Mouse (Mus musculus) forebrain, postnatal 0 days (tissue): ENCODE measurements at regions not wholly inside any gene's neighbourhood (a gene's known extent, or its start where the extent isn't known, plus 50 kb on each side); places are given as distances from the start of the nearest gene placed in this dataset.
A peak's percentile ranks its signal among the peaks of the same experiment; 100 is the strongest.

Source experiments
- ATAC-seq: fragments of 200-750 bp; cut with Nextera tagmentation; 2 replicates; pipeline ENCODE4 v1.8.0; 2017; ENCODE audit warnings: mild to moderate bottlenecking, moderate library complexity
- DNase-seq: peaks from one replicate; pipeline ENCODE4 v3.0.0-alpha.2; 2015
- H3K27ac ChIP-seq: fragments of 300-500 bp; sonication (generic); 2 replicates; pipeline ENCODE4 v1.5.1; 2014; ENCODE audit warnings: low read depth, mild to moderate bottlenecking, antibody characterized with exemption, low read length, moderate library complexity, mixed read lengths
- H3K27me3 ChIP-seq: fragments of 300-500 bp; sonication (generic); 2 replicates; pipeline ENCODE4 v1.6.1; 2014; ENCODE audit warnings: mild to moderate bottlenecking, low read length, mixed read lengths; ENCODE audit not compliant: insufficient read depth
- H3K36me3 ChIP-seq: fragments of 300-500 bp; sonication (generic); 2 replicates; pipeline ENCODE4 v1.6.1; 2014; ENCODE audit warnings: mild to moderate bottlenecking, moderate library complexity; ENCODE audit not compliant: insufficient read depth
- H3K4me1 ChIP-seq: fragments of 300-500 bp; sonication (generic); 2 replicates; pipeline ENCODE4 v1.6.1; 2014; ENCODE audit warnings: antibody characterized with exemption; ENCODE audit not compliant: insufficient read depth
- H3K4me2 ChIP-seq: fragments of 300-500 bp; sonication (generic); 2 replicates; pipeline ENCODE4 v1.6.1; 2014; ENCODE audit warnings: low read depth, mild to moderate bottlenecking, moderate library complexity
- H3K4me3 ChIP-seq: fragments of 300-500 bp; sonication (generic); 2 replicates; pipeline ENCODE4 v1.5.1; 2014; ENCODE audit warnings: low read depth, low read length, mixed read lengths
- H3K9ac ChIP-seq: fragments of 300-500 bp; sonication (generic); 2 replicates; pipeline ENCODE4 v1.6.1; 2014; ENCODE audit warnings: mild to moderate bottlenecking
- H3K9me3 ChIP-seq: fragments of 300-500 bp; sonication (generic); 2 replicates; pipeline ENCODE4 v1.6.1; 2016; ENCODE audit warnings: low read length
- CTCF ChIP-seq: sonication (generic); IDR thresholded peaks from 2 replicates; pipeline ENCODE4 v1.5.1; 2016; ENCODE audit warnings: antibody characterized with exemption, control low read depth, low read depth
- WGBS: fragments of 180-500 bp; shearing (Covaris S2); extraction: QIAGEN DNeasy Blood & Tissue Kit; methylation state at CpG from one replicate; pipeline ENCODE4 v1.1.7; 2014; 5-methylcytosine and 5-hydroxymethylcytosine counted together

- Histone ChIP-seq H3K27me3 (no peaks in the 10 kb centered on the region), H3K4me2 (no peak overlapping the region), H3K4me3 (no peak overlapping the region), H3K27ac (no peak overlapping the region), H3K9ac (no peak overlapping the region), H3K4me1 (no peaks in the 10 kb centered on the region), H3K36me3 (no peaks in the 10 kb centered on the region), H3K9me3 (no peaks in the 10 kb centered on the region)
- peak; percentile 85 for TF ChIP-seq CTCF
- peak; percentile 80 for DNase-seq
- ATAC-seq: peak; percentile 84
- WGBS: 43% methylated on average over 7 of the region's 7 CpGs
Observed at GRCm38 (mm10) chr13:42244240-42245086, 56.8 kb upstream of the Edn1 start.

- H3K36me3 ChIP-seq: no peaks in the 10 kb centered on the region
- TF ChIP-seq CTCF: no peak
- H3K4me2 ChIP-seq: no peak overlapping the region
- DNase-seq (no peak), ATAC-seq (no peak)
- no peaks in the 10 kb centered on the region for H3K27me3 ChIP-seq
- 85% methylated on average over 11 of the region's 11 CpGs for WGBS
- H3K9ac ChIP-seq: no peak overlapping the region
- no peaks in the 10 kb centered on the region for H3K9me3 ChIP-seq
- H3K4me1 ChIP-seq: no peaks in the 10 kb centered on the region
- H3K4me3 ChIP-seq: no peak overlapping the region
- H3K27ac ChIP-seq: no peak overlapping the region
Observed at GRCm38 (mm10) chr13:42245753-42246409, 55.4 kb upstream of the Edn1 start.
